Mouse (Mus musculus) thymus, postnatal 0 days (tissue): Measurements from ENCODE around the gene Gm49395. TPM values are rescaled to one million over a fixed set of nuclear protein-coding genes. Genes with fewer than 3 reads are reported as not detected.
A peak's percentile ranks its signal among the peaks of the same experiment; 100 is the strongest.

Experiments used
- DNase-seq: peaks from one replicate; pipeline ENCODE4 v3.0.0-alpha.2; 2015; ENCODE audit warnings: low spot score
- polyA plus RNA-seq: library from polyadenylated mRNA; unstranded; fragments of >200 nt; fragmentation: Nextera tagmentation; extraction: Ambion mirVana; gene quantifications from 2 replicates; pipeline ENCODE4 v1.2.1, GENCODE M21; 2015

Gm49395 gene
- polyA plus RNA-seq, 1 experiment from 2014 or later = 2.6 TPM

- no peak for DNase-seq
Measured at GRCm38 (mm10) chr13:114992260-114993014, 109.3 kb downstream of the Gm49395 start.

- no peak for DNase-seq
Measured at GRCm38 (mm10) chr13:114987668-114988067, 114.1 kb downstream of the Gm49395 start.

GRCm38 (mm10) chr13:114987161-114987560 lies 114.6 kb downstream of the Gm49395 start:
- DNase-seq = peak; percentile 5

Other genes with a start within 250 kb of the Gm49395 start
- 0.54 and 1.4 TPM in 2 replicates for gene Itga2, start 169.8 kb downstream of the Gm49395 start, polyA plus RNA-seq
- gene Pelo, start 11.7 kb downstream of the Gm49395 start, polyA plus RNA-seq = 6.5 and 7.8 TPM in 2 replicates
- 2.0 and 2.5 TPM in 2 replicates for gene Itga1, start within 50 bp of the Gm49395 start, polyA plus RNA-seq